Mouse (Mus musculus) kidney, embryonic 14.5 days (tissue): ENCODE measurements around the gene Ereg. TPM values are rescaled to one million over a fixed set of nuclear protein-coding genes. Genes with fewer than 3 reads are reported as not detected.

Experiments
- ATAC-seq: fragments of 200-750 bp; cut with Nextera tagmentation; 2 replicates; pipeline ENCODE4 v1.8.0; 2017; ENCODE audit warnings: moderate number of reproducible peaks, mild to moderate bottlenecking, moderate TSS enrichment, moderate library complexity; ENCODE audit not compliant: low FRiP score, low TSS enrichment
- H3K27ac ChIP-seq: fragments of 300-500 bp; sonication (generic); 2 replicates; pipeline ENCODE4 v1.5.1; 2014; ENCODE audit warnings: low read depth, mild to moderate bottlenecking, low read length, moderate library complexity, mixed read lengths
- H3K27me3 ChIP-seq: fragments of 300-500 bp; sonication (generic); 2 replicates; pipeline ENCODE4 v1.6.1; 2014; ENCODE audit warnings: mild to moderate bottlenecking, low read length; ENCODE audit not compliant: control insufficient read depth, insufficient read depth
- H3K36me3 ChIP-seq: fragments of 300-500 bp; sonication (generic); 2 replicates; pipeline ENCODE4 v1.6.1; 2014; ENCODE audit warnings: low read length, mixed read lengths; ENCODE audit not compliant: control insufficient read depth, insufficient read depth
- H3K4me1 ChIP-seq: fragments of 300-500 bp; sonication (generic); 2 replicates; pipeline ENCODE4 v1.6.1; 2014; ENCODE audit warnings: low read length, mixed read lengths; ENCODE audit not compliant: control insufficient read depth, insufficient read depth
- H3K4me2 ChIP-seq: fragments of 300-500 bp; sonication (generic); replicated peaks from 2 replicates; pipeline ENCODE4 v1.6.1; 2014; ENCODE audit warnings: low read depth, mild to moderate bottlenecking, low read length
- H3K4me3 ChIP-seq: fragments of 300-500 bp; sonication (generic); 2 replicates; pipeline ENCODE4 v1.5.1; 2014; ENCODE audit warnings: mild to moderate bottlenecking, low read length
- H3K9ac ChIP-seq: fragments of 300-500 bp; sonication (generic); 2 replicates; pipeline ENCODE4 v1.6.1; 2014; ENCODE audit warnings: low read depth, mild to moderate bottlenecking, low read length, moderate library complexity
- H3K9me3 ChIP-seq: fragments of 300-500 bp; sonication (generic); 2 replicates; pipeline ENCODE4 v1.6.1; 2016; ENCODE audit warnings: low read length; ENCODE audit not compliant: control insufficient read depth
- WGBS: fragments of 180-500 bp; shearing (Covaris S2); extraction: QIAGEN DNeasy Blood & Tissue Kit; methylation state at CpG from one replicate; pipeline ENCODE4 v1.1.7; 2014; 5-methylcytosine and 5-hydroxymethylcytosine counted together
- polyA plus RNA-seq: library from polyadenylated mRNA; unstranded; fragments of >200 nt; fragmentation: Nextera tagmentation; extraction: Ambion mirVana; gene quantifications from 2 replicates; pipeline ENCODE4 v1.2.1, GENCODE M21; 2014

The Ereg gene
- polyA plus RNA-seq, 1 experiment from 2014 or later, result not detected

- WGBS, result 79% methylated on average over 4 of the region's 4 CpGs
- Histone ChIP-seq H3K9ac (no peak overlapping the region), H3K4me1 (no peaks in the 10 kb centered on the region), H3K9me3 (no peaks in the 10 kb centered on the region), H3K27me3 (no peaks in the 10 kb centered on the region), H3K4me3 (no peak overlapping the region), H3K4me2 (no peak overlapping the region), H3K36me3 (no peaks in the 10 kb centered on the region), H3K27ac (no peak overlapping the region)
- ATAC-seq, result no peak
Measured at GRCm38 (mm10) chr5:91123404-91123803, 49.0 kb downstream of the Ereg start.

GRCm38 (mm10) chr5:91124140-91124539 lies 49.7 kb downstream of the Ereg start:
- no peaks in the 10 kb centered on the region for H3K9me3 ChIP-seq
- no peak for ATAC-seq
- no peak overlapping the region for H3K27ac ChIP-seq
- no peaks in the 10 kb centered on the region for H3K36me3 ChIP-seq
- no peak overlapping the region for H3K4me3 ChIP-seq
- no peak overlapping the region for H3K9ac ChIP-seq
- H3K4me1 ChIP-seq, result no peaks in the 10 kb centered on the region
- H3K27me3 ChIP-seq, result no peaks in the 10 kb centered on the region
- no peak overlapping the region for H3K4me2 ChIP-seq
- 70% methylated on average over 2 of the region's 2 CpGs for WGBS

GRCm38 (mm10) chr5:91126623-91127022 lies 52.2 kb downstream of the Ereg start:
- no peak for ATAC-seq
- Histone ChIP-seq H3K27ac (no peak overlapping the region), H3K4me1 (no peaks in the 10 kb centered on the region), H3K4me2 (no peak overlapping the region), H3K9me3 (no peaks in the 10 kb centered on the region), H3K9ac (no peak overlapping the region), H3K36me3 (no peaks in the 10 kb centered on the region), H3K4me3 (no peak overlapping the region), H3K27me3 (no peaks in the 10 kb centered on the region)
- WGBS, result 67% methylated on average over 1 of the region's 1 CpGs

GRCm38 (mm10) chr5:91134961-91135360 lies 60.5 kb downstream of the Ereg start:
- 48% methylated on average over 1 of the region's 1 CpGs for WGBS

GRCm38 (mm10) chr5:91138970-91139369 lies 64.5 kb downstream of the Ereg start:
- H3K9me3 ChIP-seq, result no peaks in the 10 kb centered on the region
- H3K4me2 ChIP-seq, result peak overlapping the region; percentile 95
- peak; percentile 73; the same call in 1 of the 2 replicates for ATAC-seq
- H3K27ac ChIP-seq, result no peak overlapping the region
- H3K4me1 ChIP-seq, result no peaks in the 10 kb centered on the region
- no peaks in the 10 kb centered on the region for H3K36me3 ChIP-seq
- H3K27me3 ChIP-seq, result peaks cover 12% of the 10 kb centered on the region
- WGBS, result 2% methylated on average over 7 of the region's 7 CpGs
- peak overlapping the region; percentile 37; the same call in 1 of the 2 replicates for H3K9ac ChIP-seq
- H3K4me3 ChIP-seq, result peak overlapping the region; percentile 48

More at GRCm38 (mm10) chr5:91134961-91135360, 60.5 kb downstream of the Ereg start:
- Histone ChIP-seq H3K36me3 (no peaks in the 10 kb centered on the region), H3K9ac (no peak overlapping the region), H3K4me3 (no peak overlapping the region), H3K27ac (no peak overlapping the region), H3K4me1 (no peaks in the 10 kb centered on the region), H3K27me3 (peaks cover 2% of the 10 kb centered on the region; the same call in 1 of the 2 replicates), H3K9me3 (no peaks in the 10 kb centered on the region), H3K4me2 (no peak overlapping the region)
- ATAC-seq, result no peak

GRCm38 (mm10) chr5:91139446-91139873 lies 65.0 kb downstream of the Ereg start, which contains the start of gene Areg:
Gene Areg (plus strand): TSS chr5:91139599.
- H3K27ac ChIP-seq, result no peak within 1 kb of the TSS
- peak within 1 kb of the TSS; percentile 37; the same call in 1 of the 2 replicates for H3K9ac ChIP-seq
- no peaks in the 10 kb centered on the region for H3K36me3 ChIP-seq
- H3K4me3 ChIP-seq, result peak within 1 kb of the TSS; percentile 48
- WGBS, result under 1% methylated on average over 44 of the region's 44 CpGs
- peak; percentile 86 for ATAC-seq
- peak within 1 kb of the TSS; percentile 95 for H3K4me2 ChIP-seq
- no peaks in the 10 kb centered on the region for H3K9me3 ChIP-seq
- no peaks in the 10 kb centered on the region for H3K4me1 ChIP-seq
- peaks cover 12% of the 10 kb centered on the region for H3K27me3 ChIP-seq

GRCm38 (mm10) chr5:91140896-91141448 lies 66.5 kb downstream of the Ereg start:
- 57% methylated on average over 13 of the region's 13 CpGs for WGBS
- Histone ChIP-seq H3K27me3 (peaks cover 12% of the 10 kb centered on the region), H3K4me2 (no peak overlapping the region)

More at GRCm38 (mm10) chr5:91140896-91141448, 66.5 kb downstream of the Ereg start:
- H3K27ac ChIP-seq, result no peak overlapping the region
- no peaks in the 10 kb centered on the region for H3K9me3 ChIP-seq
- no peak overlapping the region for H3K4me3 ChIP-seq
- H3K36me3 ChIP-seq, result no peaks in the 10 kb centered on the region
- H3K4me1 ChIP-seq, result no peaks in the 10 kb centered on the region
- no peak overlapping the region for H3K9ac ChIP-seq
- no peak for ATAC-seq

Other genes starting within 250 kb of the Ereg start
- 0.85 and 1.7 TPM in 2 replicates for gene Cxcl1, start 183.4 kb upstream of the Ereg start, polyA plus RNA-seq
- gene Cxcl2, start 170.8 kb upstream of the Ereg start, polyA plus RNA-seq, result 0.13 TPM in 1 of 2 replicates, not detected in the other
- 59.5 and 72.7 TPM in 2 replicates for gene Mthfd2l, start 143.5 kb upstream of the Ereg start, polyA plus RNA-seq
- not detected in 2 replicates for gene Epgn, start 47.2 kb upstream of the Ereg start, polyA plus RNA-seq
- gene Areg, start 65.0 kb downstream of the Ereg start, polyA plus RNA-seq, result 0.18 TPM in 1 of 2 replicates, not detected in the other